Mouse (Mus musculus) left cerebral cortex, adult 8-10 months (tissue): Measurements from ENCODE around the gene Foxf1. TPM values are rescaled to one million over a fixed set of nuclear protein-coding genes. Genes with fewer than 3 reads are reported as not detected.

Experiments
- DNase-seq, 2 experiments: peaks; one replicate each; pipeline ENCODE4 v3.0.0; 2022; ENCODE audit warnings: low spot score in 2 of 2
- total RNA-seq, 4 experiments: library from RNA; stranded (reverse); gene quantifications; 2 replicates each; pipeline ENCODE4 v1.2.4; 2022

The Foxf1 gene
- total RNA-seq, 4 experiments from 2014 or later, result 0.54 to 1.6 (median 0.84) TPM

GRCm38 (mm10) chr8:121113261-121113660 is 29.1 kb downstream of the Foxf1 start:
- peak; percentile 81 to 99 for DNase-seq

- no peak for DNase-seq
These were observed 30.9 kb downstream of the Foxf1 start for GRCm38 (mm10) chr8:121115136-121115535.

DNA sequence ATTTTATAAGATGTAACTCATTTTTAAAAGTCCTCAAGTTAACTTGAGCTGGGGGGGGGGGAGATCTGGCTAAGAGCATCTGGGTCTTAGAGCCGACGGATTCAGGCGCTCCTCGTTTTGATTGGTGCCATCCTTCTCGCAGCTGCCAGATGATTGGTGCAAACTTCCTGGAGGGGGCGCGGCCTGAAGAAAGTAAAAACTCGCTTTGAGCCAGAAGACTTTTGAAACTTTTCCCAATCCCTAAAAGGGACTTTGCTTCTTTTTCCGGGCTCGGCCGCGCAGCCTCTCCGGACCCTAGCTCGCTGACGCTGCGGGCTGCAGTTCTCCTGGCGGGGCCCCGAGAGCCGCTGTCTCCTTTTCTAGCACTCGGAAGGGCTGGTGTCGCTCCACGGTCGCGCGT is 31.8 kb downstream of the Foxf1 start, which contains the start of gene Foxc2:
Gene Foxc2 (plus strand): TSS at position 224 of the 400 bp plus-strand sequence.
- DNase-seq, result peak in 1 of 2 experiments; percentile 42

DNA sequence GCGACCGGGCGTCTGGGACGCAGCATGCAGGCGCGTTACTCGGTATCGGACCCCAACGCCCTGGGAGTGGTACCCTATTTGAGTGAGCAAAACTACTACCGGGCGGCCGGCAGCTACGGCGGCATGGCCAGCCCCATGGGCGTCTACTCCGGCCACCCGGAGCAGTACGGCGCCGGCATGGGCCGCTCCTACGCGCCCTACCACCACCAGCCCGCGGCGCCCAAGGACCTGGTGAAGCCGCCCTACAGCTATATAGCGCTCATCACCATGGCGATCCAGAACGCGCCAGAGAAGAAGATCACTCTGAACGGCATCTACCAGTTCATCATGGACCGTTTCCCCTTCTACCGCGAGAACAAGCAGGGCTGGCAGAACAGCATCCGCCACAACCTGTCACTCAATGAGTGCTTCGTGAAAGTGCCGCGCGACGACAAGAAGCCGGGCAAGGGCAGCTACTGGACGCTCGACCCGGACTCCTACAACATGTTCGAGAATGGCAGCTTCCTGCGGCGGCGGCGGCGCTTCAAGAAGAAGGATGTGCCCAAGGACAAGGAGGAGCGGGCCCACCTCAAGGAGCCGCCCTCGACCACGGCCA is 32.5 kb downstream of the Foxf1 start:
- no peak for DNase-seq

DNA sequence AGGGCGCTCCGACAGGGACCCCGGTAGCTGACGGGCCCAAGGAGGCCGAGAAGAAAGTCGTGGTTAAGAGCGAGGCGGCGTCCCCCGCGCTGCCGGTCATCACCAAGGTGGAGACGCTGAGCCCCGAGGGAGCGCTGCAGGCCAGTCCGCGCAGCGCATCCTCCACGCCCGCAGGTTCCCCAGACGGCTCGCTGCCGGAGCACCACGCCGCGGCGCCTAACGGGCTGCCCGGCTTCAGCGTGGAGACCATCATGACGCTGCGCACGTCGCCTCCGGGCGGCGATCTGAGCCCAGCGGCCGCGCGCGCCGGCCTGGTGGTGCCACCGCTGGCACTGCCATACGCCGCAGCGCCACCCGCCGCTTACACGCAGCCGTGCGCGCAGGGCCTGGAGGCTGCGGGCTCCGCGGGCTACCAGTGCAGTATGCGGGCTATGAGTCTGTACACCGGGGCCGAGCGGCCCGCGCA is 33.0 kb downstream of the Foxf1 start:
- DNase-seq, result no peak

- no peak for DNase-seq
These were observed 33.7 kb downstream of the Foxf1 start for GRCm38 (mm10) chr8:121117906-121118305.

- no peak for DNase-seq
These were observed 34.6 kb downstream of the Foxf1 start for GRCm38 (mm10) chr8:121118634-121119420.

- no peak for DNase-seq
These were observed 35.7 kb downstream of the Foxf1 start for GRCm38 (mm10) chr8:121119635-121120455.

- no peak for DNase-seq
These were observed 36.6 kb downstream of the Foxf1 start for GRCm38 (mm10) chr8:121120456-121121419.

DNA sequence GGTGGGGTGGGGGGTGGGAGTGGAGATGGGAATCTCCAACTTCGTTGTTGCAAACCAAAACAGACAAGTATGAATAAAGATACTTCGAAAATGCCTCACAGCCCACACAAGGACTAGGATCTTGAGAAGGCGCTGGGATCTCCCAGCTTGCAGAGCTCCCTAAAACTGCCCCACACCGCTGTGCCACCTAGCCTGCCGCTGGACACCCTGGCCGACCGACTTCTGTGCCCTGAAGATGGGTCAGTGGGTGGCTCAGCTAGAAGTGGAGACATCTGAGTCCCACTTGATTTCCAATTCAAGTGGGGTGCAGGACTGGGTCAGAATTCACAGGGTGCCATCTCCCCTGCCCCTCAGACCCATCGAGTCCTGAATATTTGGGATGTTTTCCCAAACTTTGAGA is 37.5 kb downstream of the Foxf1 start:
- no peak for DNase-seq

DNA sequence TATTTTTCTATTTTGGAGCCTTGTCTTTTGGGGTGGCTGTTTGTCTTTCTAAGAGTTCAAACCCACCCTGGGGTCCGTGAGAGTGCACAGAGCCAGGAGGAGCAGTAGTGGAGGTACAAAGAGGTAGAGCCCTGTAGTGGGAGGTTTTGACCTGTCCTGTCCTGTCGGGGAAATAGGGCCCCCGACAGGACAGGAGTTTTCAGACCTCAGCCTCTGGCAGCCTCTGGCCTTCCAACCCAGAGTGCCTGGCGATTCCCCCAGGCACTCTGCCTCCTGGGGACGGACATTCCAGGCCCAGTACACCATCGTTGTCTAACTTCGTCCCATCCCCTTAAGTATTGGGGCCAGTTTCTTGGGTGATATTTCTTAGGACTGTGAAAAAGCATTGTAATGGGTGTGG is 38.2 kb downstream of the Foxf1 start:
- no peak for DNase-seq

DNA sequence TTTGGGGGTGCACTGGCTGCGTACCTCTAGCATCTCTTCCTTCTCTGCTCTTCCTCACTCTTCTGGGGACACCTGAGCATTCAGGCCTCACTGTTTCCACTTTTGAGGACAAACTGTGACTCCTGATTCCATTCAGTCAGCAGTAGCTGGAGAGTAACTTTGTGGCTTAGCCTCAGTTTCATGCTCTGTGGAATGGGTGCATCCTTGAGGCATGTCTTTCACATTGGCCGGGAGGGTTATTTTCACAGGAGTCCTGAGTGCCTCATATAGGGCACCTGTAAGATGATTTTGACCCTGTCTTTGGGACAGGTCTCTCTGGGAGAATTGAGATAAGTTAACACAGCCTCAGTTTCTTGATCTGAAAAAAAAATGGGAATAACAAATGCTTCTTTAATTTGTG is 38.9 kb downstream of the Foxf1 start:
- DNase-seq, result no peak

DNA sequence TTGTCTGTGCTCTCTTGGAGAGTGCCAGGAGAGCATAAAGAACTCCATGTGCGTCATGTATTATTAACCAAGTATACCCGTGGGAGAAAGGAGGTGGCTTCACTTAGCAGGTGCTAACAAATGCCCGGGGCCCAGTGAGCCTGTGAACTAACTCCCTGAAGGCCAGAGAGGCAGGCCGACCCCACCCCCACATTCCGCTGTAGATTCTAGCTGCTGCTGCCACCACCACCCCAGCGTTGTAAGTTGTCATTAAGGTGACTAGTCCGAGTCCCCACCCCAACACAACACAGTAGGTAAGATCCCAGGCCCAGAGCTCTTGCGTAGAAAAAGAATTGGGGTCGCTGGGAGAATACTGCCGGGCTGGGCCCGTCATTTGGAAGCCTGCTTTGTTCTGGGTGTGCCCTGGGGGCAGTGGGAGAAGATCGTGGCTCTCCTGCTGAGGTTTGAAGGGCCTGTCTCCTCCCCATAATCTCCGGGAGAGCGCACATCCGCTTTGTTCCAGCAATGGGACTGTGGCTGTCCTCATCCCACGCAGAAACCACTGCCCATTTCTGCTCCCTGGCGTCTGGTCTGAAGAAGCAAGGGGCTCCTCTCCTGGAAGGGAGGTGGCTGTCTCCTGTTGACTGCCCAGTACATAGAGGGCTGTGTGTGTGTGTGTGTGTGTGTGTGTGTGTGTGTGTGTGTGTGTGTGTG is 40.5 kb downstream of the Foxf1 start:
- no peak for DNase-seq

DNA sequence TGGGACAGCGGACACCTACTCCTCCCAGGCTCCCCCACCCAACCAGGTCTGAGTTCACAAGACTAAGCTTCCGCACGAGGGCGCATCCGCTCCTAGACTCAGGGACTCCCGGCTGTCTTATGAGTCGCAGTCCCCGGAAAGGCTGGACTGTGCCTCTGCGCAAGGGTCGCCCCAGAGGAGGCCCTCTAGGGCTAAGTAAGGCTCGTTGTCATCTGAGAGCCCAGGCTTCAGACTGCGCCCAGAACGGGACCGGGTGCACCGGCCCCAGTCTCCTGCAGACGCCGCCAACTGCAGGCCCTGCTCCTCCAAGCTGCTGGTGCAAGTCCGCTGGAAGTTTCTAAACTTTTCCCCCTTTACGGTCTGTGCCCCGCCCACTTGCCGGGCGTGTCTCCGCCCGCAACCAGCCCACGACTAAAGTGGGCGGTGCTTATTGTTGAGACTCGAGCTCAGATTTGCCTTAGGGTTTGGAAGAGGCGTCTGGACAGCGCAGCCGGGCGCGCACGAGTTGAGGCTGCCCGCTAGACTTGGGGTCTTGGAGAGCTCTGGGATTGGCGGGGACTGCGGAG is 41.2 kb downstream of the Foxf1 start:
- DNase-seq, result no peak

- no peak for DNase-seq
These were observed 42.0 kb downstream of the Foxf1 start for GRCm38 (mm10) chr8:121126191-121126590.

GRCm38 (mm10) chr8:121126694-121127093 is 42.5 kb downstream of the Foxf1 start:
- DNase-seq, result no peak

GRCm38 (mm10) chr8:121127291-121127701 is 43.1 kb downstream of the Foxf1 start:
- no peak for DNase-seq

DNA sequence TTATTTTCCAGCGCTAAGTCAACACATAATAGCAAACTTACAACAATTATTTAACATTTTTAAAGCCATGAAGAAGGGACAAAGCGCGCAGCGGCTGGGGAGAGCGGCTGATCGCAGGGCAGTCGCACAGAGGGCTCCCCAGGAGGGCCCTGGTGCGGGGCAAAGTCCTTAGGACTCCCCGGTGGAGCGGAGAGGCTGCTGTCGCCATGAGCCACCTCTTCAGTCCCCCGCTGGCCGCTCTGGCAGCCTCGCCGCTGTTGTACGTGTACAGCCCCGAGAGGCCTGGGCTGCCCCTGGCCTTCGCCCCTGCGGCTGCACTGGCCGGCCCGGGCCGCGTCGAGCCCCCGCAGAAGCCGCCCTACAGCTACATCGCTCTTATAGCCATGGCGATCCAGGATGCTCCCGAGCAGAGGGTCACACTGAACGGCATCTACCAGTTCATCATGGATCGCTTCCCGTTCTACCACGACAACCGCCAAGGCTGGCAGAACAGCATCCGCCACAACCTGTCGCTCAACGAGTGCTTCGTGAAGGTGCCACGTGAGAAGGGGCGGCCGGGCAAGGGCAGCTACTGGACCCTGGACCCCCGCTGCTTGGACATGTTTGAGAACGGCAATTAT is 43.7 kb downstream of the Foxf1 start, which contains the start of gene Foxl1:
Gene Foxl1 (plus strand): TSS at position 185 of the 620 bp plus-strand sequence.
- DNase-seq, result no peak
